Mouse (Mus musculus) regulatory T cell (primary cell): ENCODE measurements around the gene Ttc26.
"Not testable (repeated sequence)": the region's sequence is repeated elsewhere in the genome, so short reads cannot be mapped to it uniquely, and the experiment has no call there.

Experiments used
- in situ Hi-C: fragments of 300-600 bp; cut with MboI, MseI; formaldehyde crosslinking; loops from one replicate; pipeline ENCODE4 v1.15.1; 2025; ENCODE audit warnings: high pct_unique_total_duplicates

Ttc26 gene

DNA sequence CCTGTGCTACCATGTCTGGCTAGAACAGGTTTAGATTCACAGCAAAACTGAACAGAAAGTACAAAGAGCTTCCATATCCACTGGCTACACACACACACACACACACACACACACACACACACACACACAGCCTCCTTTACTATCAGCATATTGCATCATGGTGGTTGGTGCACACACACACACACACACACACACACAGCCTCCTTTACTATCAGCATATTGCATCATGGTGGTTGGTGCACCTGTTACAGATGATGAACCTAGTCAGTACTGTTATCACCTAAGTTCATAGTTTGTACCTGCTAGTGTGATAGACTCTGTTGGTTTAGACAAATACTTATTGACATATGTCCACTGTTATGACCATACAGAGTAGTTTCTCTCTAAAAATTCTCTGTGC lies 75.2 kb downstream of the Ttc26 start:
- in situ Hi-C loops: not testable (repeated sequence)

DNA sequence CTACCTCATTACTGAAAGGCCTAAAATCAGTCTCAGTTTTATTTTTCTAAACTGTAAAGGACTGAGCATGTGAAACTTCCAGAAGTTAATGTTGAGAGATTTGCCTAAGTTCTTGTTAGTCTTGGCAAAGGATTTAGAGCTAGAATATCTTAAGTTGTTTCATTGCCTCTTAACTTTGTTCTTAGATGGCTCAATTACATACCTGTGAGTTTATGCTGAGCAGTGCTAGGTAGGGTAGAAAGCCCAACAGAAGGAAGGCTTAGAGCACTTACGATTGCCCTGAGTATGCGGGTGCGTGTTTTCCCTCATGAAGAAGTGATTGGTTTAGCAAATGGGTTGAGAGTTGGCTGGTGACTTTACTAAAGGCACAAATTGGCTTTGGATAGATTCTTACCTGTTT lies 76.8 kb downstream of the Ttc26 start:
- in situ Hi-C loops: no loop called here

DNA sequence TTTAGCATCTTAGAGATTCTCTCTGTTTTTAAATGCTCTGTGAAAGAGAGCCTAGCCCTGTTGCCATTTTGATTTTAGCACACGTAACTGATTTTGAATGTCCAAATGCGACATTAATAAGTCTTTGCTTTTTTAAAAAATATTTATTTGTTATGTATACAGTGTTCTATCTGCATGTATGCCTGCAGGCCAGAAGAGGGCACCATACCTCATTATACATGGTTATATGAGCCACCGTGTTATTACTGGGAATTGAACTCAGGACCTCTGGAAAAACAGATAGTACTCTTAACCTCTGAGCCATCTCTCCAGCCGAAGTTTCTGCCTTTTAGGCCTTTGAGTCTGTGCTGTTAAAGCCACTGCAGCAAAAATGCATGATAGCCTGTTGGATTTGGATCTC lies 88.3 kb downstream of the Ttc26 start:
- in situ Hi-C loops: no loop called here
